Mouse (Mus musculus): ENCODE measurements around the gene Zfp574. TPM values are rescaled to one million over a fixed set of nuclear protein-coding genes. Genes with fewer than 3 reads are reported as not detected.

The Zfp574 gene
- polyA plus RNA-seq, 1 experiment from 2014 or later: 29.3 TPM

- Histone ChIP-seq H3K4me1 (ENCODE audit: control insufficient read depth, insufficient read depth, low read length) (peaks cover 17% of the 10 kb centered on the region), H3K4me2 (ENCODE audit: low read depth) (peak overlapping the region; percentile 90), H3K9me3 (ENCODE audit: control insufficient read depth, low read length) (no peaks in the 10 kb centered on the region), H3K27me3 (ENCODE audit: control insufficient read depth, insufficient read depth, low read length) (no peaks in the 10 kb centered on the region), H3K9ac (ENCODE audit: low read length) (peak overlapping the region; percentile 91), H3K27ac (ENCODE audit: low read depth, low read length) (peak overlapping the region; percentile 92), H3K4me3 (ENCODE audit: low read depth, low read length) (peak overlapping the region; percentile 92), H3K36me3 (ENCODE audit: control insufficient read depth, insufficient read depth, low read length) (peaks cover 27% of the 10 kb centered on the region)
- DNase-seq (ENCODE audit: low spot score): no peak
- WGBS: under 1% methylated on average over 22 of the region's 33 CpGs
- ATAC-seq (ENCODE audit: insufficient read depth, low FRiP score, low TSS enrichment): peak; percentile 58
Measured at GRCm38 (mm10) chr7:25077414-25077755, 5.0 kb downstream of the Zfp574 start.

GRCm38 (mm10) chr7:25079496-25080026 is 7.2 kb downstream of the Zfp574 start:
- ATAC-seq (ENCODE audit: insufficient read depth, low FRiP score, low TSS enrichment) (no peak), DNase-seq (ENCODE audit: low spot score) (no peak)
- Histone ChIP-seq H3K4me2 (ENCODE audit: low read depth) (no peak overlapping the region), H3K27me3 (ENCODE audit: control insufficient read depth, insufficient read depth, low read length) (no peaks in the 10 kb centered on the region), H3K36me3 (ENCODE audit: control insufficient read depth, insufficient read depth, low read length) (peaks cover 34% of the 10 kb centered on the region), H3K9me3 (ENCODE audit: control insufficient read depth, low read length) (no peaks in the 10 kb centered on the region), H3K27ac (ENCODE audit: low read depth, low read length) (no peak overlapping the region), H3K4me3 (ENCODE audit: low read depth, low read length) (no peak overlapping the region), H3K9ac (ENCODE audit: low read length) (no peak overlapping the region), H3K4me1 (ENCODE audit: control insufficient read depth, insufficient read depth, low read length) (peaks cover 13% of the 10 kb centered on the region)
- 86% methylated on average over 12 of the region's 12 CpGs for WGBS

- no peak overlapping the region for H3K4me3 ChIP-seq (ENCODE audit: low read depth, low read length)
- no peak overlapping the region for H3K4me2 ChIP-seq (ENCODE audit: low read depth)
- H3K9ac ChIP-seq (ENCODE audit: low read length): no peak overlapping the region
- ATAC-seq (ENCODE audit: insufficient read depth, low FRiP score, low TSS enrichment): no peak
- no peaks in the 10 kb centered on the region for H3K27me3 ChIP-seq (ENCODE audit: control insufficient read depth, insufficient read depth, low read length)
- H3K27ac ChIP-seq (ENCODE audit: low read depth, low read length): no peak overlapping the region
- H3K4me1 ChIP-seq (ENCODE audit: control insufficient read depth, insufficient read depth, low read length): peaks cover 13% of the 10 kb centered on the region
- no peak for DNase-seq (ENCODE audit: low spot score)
- no peaks in the 10 kb centered on the region for H3K9me3 ChIP-seq (ENCODE audit: control insufficient read depth, low read length)
- H3K36me3 ChIP-seq (ENCODE audit: control insufficient read depth, insufficient read depth, low read length): peaks cover 34% of the 10 kb centered on the region
- WGBS: 98% methylated on average over 13 of the region's 13 CpGs
Measured at GRCm38 (mm10) chr7:25080431-25080830, 8.1 kb downstream of the Zfp574 start.

- H3K36me3 ChIP-seq (ENCODE audit: control insufficient read depth, insufficient read depth, low read length): peaks cover 34% of the 10 kb centered on the region
- H3K9ac ChIP-seq (ENCODE audit: low read length): no peak overlapping the region
- peaks cover 9% of the 10 kb centered on the region for H3K4me1 ChIP-seq (ENCODE audit: control insufficient read depth, insufficient read depth, low read length)
- WGBS: 90% methylated on average over 4 of the region's 4 CpGs
- H3K27me3 ChIP-seq (ENCODE audit: control insufficient read depth, insufficient read depth, low read length): no peaks in the 10 kb centered on the region
- ATAC-seq (ENCODE audit: insufficient read depth, low FRiP score, low TSS enrichment) (no peak), DNase-seq (ENCODE audit: low spot score) (peak; percentile 48)
- no peak overlapping the region for H3K4me3 ChIP-seq (ENCODE audit: low read depth, low read length)
- H3K9me3 ChIP-seq (ENCODE audit: control insufficient read depth, low read length): no peaks in the 10 kb centered on the region
- H3K27ac ChIP-seq (ENCODE audit: low read depth, low read length): no peak overlapping the region
- no peak overlapping the region for H3K4me2 ChIP-seq (ENCODE audit: low read depth)
Measured at GRCm38 (mm10) chr7:25082510-25082909, 10.1 kb downstream of the Zfp574 start.

GRCm38 (mm10) chr7:25084621-25085020 is 12.3 kb downstream of the Zfp574 start:
- no peaks in the 10 kb centered on the region for H3K27me3 ChIP-seq (ENCODE audit: control insufficient read depth, insufficient read depth, low read length)
- peaks cover 32% of the 10 kb centered on the region for H3K36me3 ChIP-seq (ENCODE audit: control insufficient read depth, insufficient read depth, low read length)
- ATAC-seq (ENCODE audit: insufficient read depth, low FRiP score, low TSS enrichment) (no peak), DNase-seq (ENCODE audit: low spot score) (no peak)
- H3K4me3 ChIP-seq (ENCODE audit: low read depth, low read length): no peak overlapping the region
- peaks cover 3% of the 10 kb centered on the region; the same call in 1 of the 2 replicates for H3K4me1 ChIP-seq (ENCODE audit: control insufficient read depth, insufficient read depth, low read length)
- no peaks in the 10 kb centered on the region for H3K9me3 ChIP-seq (ENCODE audit: control insufficient read depth, low read length)
- no peak overlapping the region for H3K4me2 ChIP-seq (ENCODE audit: low read depth)
- H3K9ac ChIP-seq (ENCODE audit: low read length): no peak overlapping the region
- 89% methylated on average over 5 of the region's 5 CpGs for WGBS
- no peak overlapping the region for H3K27ac ChIP-seq (ENCODE audit: low read depth, low read length)

- H3K4me2 ChIP-seq (ENCODE audit: low read depth): no peak overlapping the region
Measured at GRCm38 (mm10) chr7:25086656-25087055, 14.3 kb downstream of the Zfp574 start.

GRCm38 (mm10) chr7:25087256-25087912 is 15.0 kb downstream of the Zfp574 start:
- H3K4me1 ChIP-seq (ENCODE audit: control insufficient read depth, insufficient read depth, low read length): peaks cover 5% of the 10 kb centered on the region; the same call in 1 of the 2 replicates
- H3K4me3 ChIP-seq (ENCODE audit: low read depth, low read length): no peak overlapping the region
- no peak overlapping the region; the same call in 1 of the 2 replicates for H3K9ac ChIP-seq (ENCODE audit: low read length)
- 65% methylated on average over 10 of the region's 10 CpGs for WGBS
- H3K27ac ChIP-seq (ENCODE audit: low read depth, low read length): no peak overlapping the region
- no peaks in the 10 kb centered on the region for H3K27me3 ChIP-seq (ENCODE audit: control insufficient read depth, insufficient read depth, low read length)
- H3K9me3 ChIP-seq (ENCODE audit: control insufficient read depth, low read length): no peaks in the 10 kb centered on the region
- no peak for ATAC-seq (ENCODE audit: insufficient read depth, low FRiP score, low TSS enrichment)
- DNase-seq (ENCODE audit: low spot score): no peak
- no peak overlapping the region for H3K4me2 ChIP-seq (ENCODE audit: low read depth)
- peaks cover 7% of the 10 kb centered on the region for H3K36me3 ChIP-seq (ENCODE audit: control insufficient read depth, insufficient read depth, low read length)

More at GRCm38 (mm10) chr7:25086656-25087055, 14.3 kb downstream of the Zfp574 start:
- H3K9ac ChIP-seq (ENCODE audit: low read length): no peak overlapping the region
- DNase-seq (ENCODE audit: low spot score) (no peak), ATAC-seq (ENCODE audit: insufficient read depth, low FRiP score, low TSS enrichment) (no peak)
- peaks cover 5% of the 10 kb centered on the region; the same call in 1 of the 2 replicates for H3K4me1 ChIP-seq (ENCODE audit: control insufficient read depth, insufficient read depth, low read length)
- H3K36me3 ChIP-seq (ENCODE audit: control insufficient read depth, insufficient read depth, low read length): peaks cover 14% of the 10 kb centered on the region
- no peaks in the 10 kb centered on the region for H3K27me3 ChIP-seq (ENCODE audit: control insufficient read depth, insufficient read depth, low read length)
- H3K9me3 ChIP-seq (ENCODE audit: control insufficient read depth, low read length): no peaks in the 10 kb centered on the region
- no peak overlapping the region for H3K27ac ChIP-seq (ENCODE audit: low read depth, low read length)
- H3K4me3 ChIP-seq (ENCODE audit: low read depth, low read length): no peak overlapping the region
- 49% methylated on average over 3 of the region's 3 CpGs for WGBS

GRCm38 (mm10) chr7:25087972-25088371 is 15.6 kb downstream of the Zfp574 start:
- Histone ChIP-seq H3K9me3 (ENCODE audit: control insufficient read depth, low read length) (no peaks in the 10 kb centered on the region), H3K9ac (ENCODE audit: low read length) (no peak overlapping the region), H3K27me3 (ENCODE audit: control insufficient read depth, insufficient read depth, low read length) (no peaks in the 10 kb centered on the region), H3K4me2 (ENCODE audit: low read depth) (no peak overlapping the region), H3K4me3 (ENCODE audit: low read depth, low read length) (no peak overlapping the region), H3K36me3 (ENCODE audit: control insufficient read depth, insufficient read depth, low read length) (peaks cover 4% of the 10 kb centered on the region), H3K4me1 (ENCODE audit: control insufficient read depth, insufficient read depth, low read length) (peaks cover 5% of the 10 kb centered on the region; the same call in 1 of the 2 replicates), H3K27ac (ENCODE audit: low read depth, low read length) (no peak overlapping the region)
- whole genome bisulfite sequencing: 63% methylated on average over 5 of the region's 5 CpGs
- ATAC-seq (ENCODE audit: insufficient read depth, low FRiP score, low TSS enrichment) (no peak), DNase-seq (ENCODE audit: low spot score) (no peak)

GRCm38 (mm10) chr7:25088531-25088930 is 16.2 kb downstream of the Zfp574 start:
- H3K27ac ChIP-seq (ENCODE audit: low read depth, low read length): no peak overlapping the region
- ATAC-seq (ENCODE audit: insufficient read depth, low FRiP score, low TSS enrichment) (0 out of 2 replicates have a peak, but pooled peaks have one; percentile 28), DNase-seq (ENCODE audit: low spot score) (peak; percentile 64)
- H3K4me3 ChIP-seq (ENCODE audit: low read depth, low read length): no peak overlapping the region
- peaks cover 5% of the 10 kb centered on the region; the same call in 1 of the 2 replicates for H3K4me1 ChIP-seq (ENCODE audit: control insufficient read depth, insufficient read depth, low read length)
- H3K9me3 ChIP-seq (ENCODE audit: control insufficient read depth, low read length): no peaks in the 10 kb centered on the region
- WGBS: 6% methylated on average over 10 of the region's 10 CpGs
- no peaks in the 10 kb centered on the region for H3K27me3 ChIP-seq (ENCODE audit: control insufficient read depth, insufficient read depth, low read length)
- H3K36me3 ChIP-seq (ENCODE audit: control insufficient read depth, insufficient read depth, low read length): no peaks in the 10 kb centered on the region
- H3K4me2 ChIP-seq (ENCODE audit: low read depth): no peak overlapping the region
- peak overlapping the region; percentile 11; the same call in 1 of the 2 replicates for H3K9ac ChIP-seq (ENCODE audit: low read length)

Data from neural tube, embryonic 11.5 days (tissue).